Comparison of ENCODE assay signal across 30 mouse cellular contexts in genomic region chr7:125987117-125987516, GRCm38 (mm10).
DNase-seq lines count a peak whose midpoint lies in the region; ATAC-seq and TF ChIP-seq lines count a peak whose summit lies in the region.
"Had no signal": no experiment of that assay in that cellular context is flagged by ENCODE, and none has a peak within 500 bp of the region (broad histone marks: within the 10 kb centered on the region; RNA-seq: fewer than 3 reads in every experiment).

No protein-coding gene starts in this region.

- H3K27me3 ChIP-seq in heart, embryonic 11.5 days (ENCODE audit: control insufficient read depth, insufficient read depth, low read length): no peaks in the 10 kb centered on the region
- no peaks in the 10 kb centered on the region for H3K27me3 ChIP-seq in heart, embryonic 14.5 days (ENCODE audit: control insufficient read depth, insufficient read depth, low read length)
- H3K27me3 ChIP-seq in heart, postnatal 0 days (ENCODE audit: control insufficient read depth, insufficient read depth, low read length): no peaks in the 10 kb centered on the region
- H3K27me3 ChIP-seq in CH12.LX (replicated peaks): peaks cover 81% of the 10 kb centered on the region
- H3K27me3 ChIP-seq: forebrain, embryonic 15.5 days had no signal

- peaks cover 18% of the 10 kb centered on the region for H3K4me1 ChIP-seq in heart, embryonic 11.5 days (ENCODE audit: control insufficient read depth, insufficient read depth, low read length)
- peaks cover 21 to 32% of the 10 kb centered on the region in 2 experiments for H3K4me1 ChIP-seq in heart, embryonic 14.5 days (ENCODE audit: control insufficient read depth in 2 of 2, insufficient read depth in 2 of 2, low read length in 2 of 2)
- H3K4me1 ChIP-seq in heart, postnatal 0 days (ENCODE audit: control insufficient read depth, insufficient read depth): peaks cover 7% of the 10 kb centered on the region; the same call in 1 of the 2 replicates
- H3K4me1 ChIP-seq in CH12.LX (ENCODE audit: control insufficient read depth in 1 of 2, insufficient read depth in 2 of 2): peaks cover 4 to 22% of the 10 kb centered on the region in 2 experiments

- no peak overlapping the region for H3K9ac ChIP-seq in heart, embryonic 11.5 days (ENCODE audit: low read depth, low read length)
- no peak overlapping the region for H3K9ac ChIP-seq in heart, embryonic 14.5 days (ENCODE audit: low read length)
- H3K9ac ChIP-seq in heart, postnatal 0 days (replicated peaks; ENCODE audit: low read depth, low read length): no peak overlapping the region
- no peak overlapping the region for H3K9ac ChIP-seq in CH12.LX (ENCODE audit: insufficient read depth, low read depth)
- H3K9ac ChIP-seq: embryonic facial prominence, embryonic 13.5 days; forebrain, embryonic 12.5 days; forebrain, embryonic 15.5 days; hindbrain, embryonic 14.5 days had no signal

- H3K9me3 ChIP-seq in heart, embryonic 11.5 days (replicated peaks; ENCODE audit: control insufficient read depth, low read length): no peaks in the 10 kb centered on the region
- H3K9me3 ChIP-seq in heart, embryonic 14.5 days (ENCODE audit: control insufficient read depth, low read length): no peaks in the 10 kb centered on the region
- no peaks in the 10 kb centered on the region for H3K9me3 ChIP-seq in heart, postnatal 0 days (replicated peaks; ENCODE audit: control insufficient read depth, low read length)
- H3K9me3 ChIP-seq in CH12.LX (replicated peaks; ENCODE audit: low read length): peaks cover 9% of the 10 kb centered on the region
- H3K9me3 ChIP-seq: embryonic facial prominence, embryonic 10.5 days; embryonic facial prominence, embryonic 13.5 days; forebrain, embryonic 12.5 days; forebrain, embryonic 15.5 days had no signal

- no peak for TF ChIP-seq CTCF in heart, postnatal 0 days (IDR thresholded peaks at IDR 0.05; ENCODE audit: low read depth)
- TF ChIP-seq CTCF in CH12.LX (conservative IDR thresholded peaks at IDR 0.05 in 1 of 2, IDR thresholded peaks at IDR 0.05 in 1 of 2; ENCODE audit: low read depth in 2 of 2, low read length in 2 of 2): no peak

- dilution Hi-C loops in CH12.LX (cut with MboI; ENCODE audit: extremely low pct_ligation_motif_present, extremely low pct_unique_long_range_greater_than_20kb, low sequenced_read_pairs): no loop called here

- ATAC-seq in heart, embryonic 11.5 days (replicated peaks; ENCODE audit: insufficient number of reproducible peaks, low FRiP score, low TSS enrichment): no peak
- ATAC-seq in heart, embryonic 14.5 days (ENCODE audit: insufficient number of reproducible peaks, insufficient read depth, low FRiP score, low read depth): peak; percentile 61
- ATAC-seq in heart, postnatal 0 days (ENCODE audit: insufficient read depth, low read depth): peak; percentile 65; the same call in 1 of the 2 replicates
- no peak for ATAC-seq in frontal cortex, adult (ENCODE audit: low TSS enrichment)
- ATAC-seq: activated CD4-positive, CD25-positive, alpha-beta regulatory T cell, adult 4 months; CD4-positive, CD25-positive, alpha-beta regulatory T cell, adult 4 months; forebrain, embryonic 15.5 days; hindbrain, postnatal 0 days; inflammation-experienced regulatory T-cells, adult 6 months; intestine, embryonic 16.5 days had no signal

- TF ChIP-seq POLR2A in CH12.LX (IDR thresholded peaks at IDR 0.05; ENCODE audit: low read depth, low read length): no peak

- H3K4me3 ChIP-seq in heart, embryonic 11.5 days (ENCODE audit: low read depth, low read length): no peak overlapping the region
- no peak overlapping the region for H3K4me3 ChIP-seq in heart, embryonic 14.5 days (ENCODE audit: control insufficient read depth in 1 of 2, insufficient read depth in 1 of 2, low read depth in 1 of 2, low read length in 2 of 2)
- no peak overlapping the region for H3K4me3 ChIP-seq in heart, postnatal 0 days (ENCODE audit: low read depth, low read length)
- no peak overlapping the region for H3K4me3 ChIP-seq in CH12.LX (replicated peaks in 1 of 3; ENCODE audit: low read depth in 2 of 3, low read length in 2 of 3, poor library complexity in 1 of 3)
- H3K4me3 ChIP-seq: embryonic facial prominence, embryonic 10.5 days; embryonic facial prominence, embryonic 13.5 days; erythroblast, embryonic 14.5 days; forebrain, embryonic 12.5 days; forebrain, embryonic 15.5 days had no signal

- H3K27ac ChIP-seq in heart, embryonic 11.5 days (ENCODE audit: low read depth, low read length): peak overlapping the region; percentile 55
- peak overlapping the region; percentile 61 to 76 for H3K27ac ChIP-seq in heart, embryonic 14.5 days (replicated peaks in 1 of 2; ENCODE audit: control insufficient read depth in 1 of 2, insufficient read depth in 1 of 2, low read depth in 2 of 2, low read length in 2 of 2)
- peak overlapping the region; percentile 40; the same call in 1 of the 2 replicates for H3K27ac ChIP-seq in heart, postnatal 0 days (ENCODE audit: low read depth)
- no peak overlapping the region for H3K27ac ChIP-seq in CH12.LX (ENCODE audit: insufficient read depth, low read depth)
- H3K27ac ChIP-seq: embryonic facial prominence, embryonic 10.5 days; embryonic facial prominence, embryonic 13.5 days; forebrain, embryonic 12.5 days; forebrain, embryonic 15.5 days; hindbrain, embryonic 14.5 days; hindbrain, postnatal 0 days had no signal

- no peaks in the 10 kb centered on the region for H3K79me2 ChIP-seq in CH12.LX (replicated peaks; ENCODE audit: control insufficient read depth, extremely low read depth, insufficient read depth, poor library complexity, severe bottlenecking)

- in situ Hi-C loops in CH12.LX (cut with MboI; ENCODE audit: low pct_ligation_motif_present, low pct_unique_long_range_greater_than_20kb, low sequenced_read_pairs): no loop called here

- peak overlapping the region; percentile 22 for H3K4me2 ChIP-seq in heart, embryonic 11.5 days
- no peak overlapping the region for H3K4me2 ChIP-seq in heart, embryonic 14.5 days (ENCODE audit: low read length)
- no peak overlapping the region for H3K4me2 ChIP-seq in heart, postnatal 0 days (ENCODE audit: low read depth, low read length)
- no peak overlapping the region for H3K4me2 ChIP-seq in CH12.LX (ENCODE audit: insufficient read depth, low read depth, poor library complexity, severe bottlenecking)
- H3K4me2 ChIP-seq: embryonic facial prominence, embryonic 13.5 days; forebrain, embryonic 12.5 days; forebrain, embryonic 15.5 days; hindbrain, embryonic 14.5 days had no signal

- WGBS in heart, embryonic 11.5 days (ENCODE audit: insufficient replicate concordance): 38% methylated on average over 3 of the region's 3 CpGs
- 16% methylated on average over 3 of the region's 3 CpGs for WGBS in heart, embryonic 14.5 days
- 32% methylated on average over 3 of the region's 3 CpGs for WGBS in heart, postnatal 0 days

- TF ChIP-seq RAD21 in CH12.LX (IDR thresholded peaks at IDR 0.05; ENCODE audit: low read depth, low read length): no peak

- intact Hi-C loops in heart, postnatal 14 days (cut with DNase I): no loop called here
- intact Hi-C loops in heart, postnatal 25 days (cut with DNase I): no loop called here

- DNase-seq in heart, adult 11 months: no peak
- DNase-seq in heart, postnatal 14 days: no peak
- DNase-seq in heart, postnatal 0 days (ENCODE audit: low spot score): peak; percentile 30
- no peak for DNase-seq in heart, postnatal 25 days (ENCODE audit: low spot score)
- peak; percentile 8 for DNase-seq in CH12.LX (ENCODE audit: extremely low read depth)
- DNase-seq: adrenal gland, adult 8-10 months; adrenal gland, postnatal 25 days; cerebellum, adult 11-12 months; cerebellum, adult 8-10 months; cerebellum, postnatal 10 days; cerebellum, postnatal 36 days; embryo, embryonic 11 days; gastrocnemius, postnatal 10 days; gastrocnemius, postnatal 36 days; kidney, adult 18-20 months; kidney, adult 9 months had no signal

- no peak for TF ChIP-seq EP300 in heart, postnatal 0 days (IDR thresholded peaks at IDR 0.05; ENCODE audit: low read depth)
- no peak for TF ChIP-seq EP300 in CH12.LX (IDR thresholded peaks at IDR 0.05; ENCODE audit: low read length)

- H3K36me3 ChIP-seq in heart, embryonic 11.5 days (ENCODE audit: control insufficient read depth, insufficient read depth, low read length): no peaks in the 10 kb centered on the region
- H3K36me3 ChIP-seq in heart, embryonic 14.5 days (ENCODE audit: control insufficient read depth, insufficient read depth, low read length): no peaks in the 10 kb centered on the region
- H3K36me3 ChIP-seq in heart, postnatal 0 days (replicated peaks; ENCODE audit: control insufficient read depth, insufficient read depth, low read length): no peaks in the 10 kb centered on the region
- no peaks in the 10 kb centered on the region for H3K36me3 ChIP-seq in CH12.LX (replicated peaks in 1 of 2; ENCODE audit: control insufficient read depth in 1 of 2, insufficient read depth in 1 of 2, low read length in 1 of 2)
- H3K36me3 ChIP-seq: embryonic facial prominence, embryonic 10.5 days; embryonic facial prominence, embryonic 13.5 days; forebrain, embryonic 12.5 days; forebrain, embryonic 15.5 days had no signal

TF ChIP-seq in CH12.LX, 34 proteins besides CTCF, POLR2A, EP300 and RAD21:
- TF ChIP-seq GABPA (IDR thresholded peaks at IDR 0.05; ENCODE audit: insufficient replicate concordance, low read depth, low read length): no peak
- no peak for TF ChIP-seq ZNF384 (IDR thresholded peaks at IDR 0.05; ENCODE audit: low read depth, low read length)
- TF ChIP-seq KAT2A (IDR thresholded peaks at IDR 0.05; ENCODE audit: insufficient replicate concordance, low read length): no peak
- no peak for TF ChIP-seq E2F4 (IDR thresholded peaks at IDR 0.05; ENCODE audit: insufficient replicate concordance, low read depth, low read length)
- no peak for TF ChIP-seq CHD1 (IDR thresholded peaks at IDR 0.05; ENCODE audit: low read depth, low read length)
- TF ChIP-seq RCOR1 (conservative IDR thresholded peaks at IDR 0.05; ENCODE audit: low read depth, low read length): no peak
- TF ChIP-seq MAFK (IDR thresholded peaks at IDR 0.05; ENCODE audit: insufficient replicate concordance, low read length): no peak
- no peak for TF ChIP-seq ETS1 (conservative IDR thresholded peaks at IDR 0.05; ENCODE audit: low read depth, low read length)
- no peak for TF ChIP-seq NELFE (IDR thresholded peaks at IDR 0.05; ENCODE audit: low read depth, low read length)
TF ChIP-seq in CH12.LX: peak in this region for 0.

Comparison
In these comparisons a context has a peak if more than half of its experiments do, and no peak if none do; other contexts are left out.
1. ATAC-seq: peak in heart, embryonic 14.5 days (single experiment) and heart, postnatal 0 days (single experiment); none in heart, embryonic 11.5 days (single experiment) and frontal cortex, adult (single experiment).
2. DNase-seq: peak in heart, postnatal 0 days (single experiment) and CH12.LX (single experiment); none in heart, adult 11 months (single experiment), heart, postnatal 14 days (0 of 2) and heart, postnatal 25 days (single experiment).